Mouse (Mus musculus) limb, embryonic 12.5 days (tissue): ENCODE data around the gene Pdcd1lg2. TPM values are rescaled to one million over a fixed set of nuclear protein-coding genes. Genes with fewer than 3 reads are reported as not detected.

ENCODE experiments used
- ATAC-seq: fragments of 200-750 bp; cut with Nextera tagmentation; 2 replicates; pipeline ENCODE4 v1.8.0; 2017; ENCODE audit warnings: low read depth, moderate TSS enrichment; ENCODE audit not compliant: insufficient number of reproducible peaks, insufficient read depth, low FRiP score, low TSS enrichment
- H3K27ac ChIP-seq: fragments of 300-500 bp; sonication (generic); 2 replicates; pipeline ENCODE4 v1.5.1; 2016; ENCODE audit warnings: mild to moderate bottlenecking, moderate library complexity
- H3K27me3 ChIP-seq: fragments of 300-500 bp; sonication (generic); 2 replicates; pipeline ENCODE4 v1.6.1; 2016; ENCODE audit warnings: mild to moderate bottlenecking, moderate library complexity
- H3K36me3 ChIP-seq: fragments of 300-500 bp; sonication (generic); 2 replicates; pipeline ENCODE4 v1.6.1; 2016; ENCODE audit warnings: mild to moderate bottlenecking, moderate library complexity
- H3K4me1 ChIP-seq: fragments of 300-500 bp; sonication (generic); replicated peaks from 2 replicates; pipeline ENCODE4 v1.6.1; 2016
- H3K4me2 ChIP-seq: fragments of 300-500 bp; sonication (generic); 2 replicates; pipeline ENCODE4 v1.6.1; 2016; ENCODE audit warnings: mild to moderate bottlenecking, moderate library complexity
- H3K4me3 ChIP-seq: fragments of 300-500 bp; sonication (generic); replicated peaks from 2 replicates; pipeline ENCODE4 v1.5.1; 2016; ENCODE audit warnings: mild to moderate bottlenecking
- H3K9ac ChIP-seq: fragments of 300-500 bp; sonication (generic); replicated peaks from 2 replicates; pipeline ENCODE4 v1.6.1; 2016; ENCODE audit warnings: mild to moderate bottlenecking, moderate library complexity
- H3K9me3 ChIP-seq: fragments of 300-500 bp; sonication (generic); 2 replicates; pipeline ENCODE4 v1.6.1; 2016; ENCODE audit warnings: mild to moderate bottlenecking, moderate library complexity
- WGBS: fragments of 180-500 bp; shearing (Covaris S2); methylation state at CpG from one replicate; pipeline ENCODE4 v1.1.7; 2016; 5-methylcytosine and 5-hydroxymethylcytosine counted together
- polyA plus RNA-seq: library from polyadenylated mRNA; unstranded; fragments of >200 nt; fragmentation: Nextera tagmentation; extraction: Ambion mirVana; gene quantifications from 2 replicates; pipeline ENCODE4 v1.2.1, GENCODE M21; 2016

Pdcd1lg2 gene
- not detected in 2 replicates for polyA plus RNA-seq

- H3K9me3 ChIP-seq = no peaks in the 10 kb centered on the region
- H3K36me3 ChIP-seq = no peaks in the 10 kb centered on the region
- no peak within 1 kb of the TSS for H3K9ac ChIP-seq
- no peaks in the 10 kb centered on the region for H3K27me3 ChIP-seq
- H3K4me1 ChIP-seq = peaks cover 28% of the 10 kb centered on the region
- WGBS = 93% methylated on average over 4 of the region's 4 CpGs
- no peak for ATAC-seq
- H3K27ac ChIP-seq = no peak within 1 kb of the TSS
- no peak within 1 kb of the TSS for H3K4me2 ChIP-seq
- H3K4me3 ChIP-seq = no peak within 1 kb of the TSS
These were observed at the start of gene Pdcd1lg2 for GRCm38 (mm10) chr19:29410619-29411018. Gene Pdcd1lg2, plus strand, starts transcription at chr19:29410919.

- Histone ChIP-seq H3K4me1 (peaks cover 7% of the 10 kb centered on the region; the same call in 1 of the 2 replicates), H3K4me2 (peak overlapping the region; percentile 68), H3K27ac (no peak overlapping the region), H3K36me3 (no peaks in the 10 kb centered on the region), H3K9ac (peak overlapping the region; percentile 53), H3K9me3 (no peaks in the 10 kb centered on the region), H3K4me3 (peak overlapping the region; percentile 54), H3K27me3 (peaks cover 7% of the 10 kb centered on the region; the same call in 1 of the 2 replicates)
- WGBS = 3% methylated on average over 33 of the region's 33 CpGs
- ATAC-seq = peak; percentile 96
These were observed 49.1 kb upstream of the Pdcd1lg2 start for GRCm38 (mm10) chr19:29361468-29362130.

- Histone ChIP-seq H3K27ac (no peak overlapping the region), H3K4me2 (peak overlapping the region; percentile 68), H3K9ac (0 out of 2 replicates have a peak overlapping the region, but pooled peaks have one; percentile 9), H3K4me3 (peak overlapping the region; percentile 54), H3K4me1 (peaks cover 12% of the 10 kb centered on the region; the same call in 1 of the 2 replicates), H3K9me3 (no peaks in the 10 kb centered on the region), H3K36me3 (no peaks in the 10 kb centered on the region), H3K27me3 (peaks cover 8% of the 10 kb centered on the region; the same call in 1 of the 2 replicates)
- 41% methylated on average over 13 of the region's 13 CpGs for WGBS
- no peak for ATAC-seq
These were observed 48.4 kb upstream of the Pdcd1lg2 start for GRCm38 (mm10) chr19:29362173-29362930.

GRCm38 (mm10) chr19:29363557-29363956 is 47.2 kb upstream of the Pdcd1lg2 start:
- Histone ChIP-seq H3K4me3 (no peak overlapping the region), H3K9me3 (no peaks in the 10 kb centered on the region), H3K4me1 (peaks cover 15% of the 10 kb centered on the region; the same call in 1 of the 2 replicates), H3K4me2 (no peak overlapping the region), H3K27ac (no peak overlapping the region), H3K9ac (no peak overlapping the region), H3K36me3 (no peaks in the 10 kb centered on the region), H3K27me3 (peaks cover 11% of the 10 kb centered on the region; the same call in 1 of the 2 replicates)
- no peak for ATAC-seq
- WGBS = 88% methylated on average over 7 of the region's 7 CpGs

- no peak for ATAC-seq
- no peak overlapping the region for H3K4me3 ChIP-seq
- WGBS = 76% methylated on average over 5 of the region's 5 CpGs
These were observed 46.6 kb upstream of the Pdcd1lg2 start for GRCm38 (mm10) chr19:29364076-29364475.

GRCm38 (mm10) chr19:29365105-29365504 is 45.6 kb upstream of the Pdcd1lg2 start:
- Histone ChIP-seq H3K27me3 (peaks cover 11% of the 10 kb centered on the region; the same call in 1 of the 2 replicates), H3K4me1 (peaks cover 15% of the 10 kb centered on the region; the same call in 1 of the 2 replicates), H3K9ac (no peak overlapping the region), H3K36me3 (no peaks in the 10 kb centered on the region), H3K4me3 (no peak overlapping the region), H3K4me2 (no peak overlapping the region), H3K9me3 (no peaks in the 10 kb centered on the region), H3K27ac (no peak overlapping the region)
- ATAC-seq = no peak
- 25% methylated on average over 3 of the region's 3 CpGs for WGBS

More at GRCm38 (mm10) chr19:29364076-29364475, 46.6 kb upstream of the Pdcd1lg2 start:
- Histone ChIP-seq H3K27me3 (peaks cover 11% of the 10 kb centered on the region; the same call in 1 of the 2 replicates), H3K9ac (no peak overlapping the region), H3K4me2 (no peak overlapping the region), H3K36me3 (no peaks in the 10 kb centered on the region), H3K9me3 (no peaks in the 10 kb centered on the region), H3K27ac (no peak overlapping the region), H3K4me1 (peaks cover 15% of the 10 kb centered on the region; the same call in 1 of the 2 replicates)

- no peak for ATAC-seq
- 60% methylated on average over 20 of the region's 20 CpGs for WGBS
These were observed 44.3 kb upstream of the Pdcd1lg2 start for GRCm38 (mm10) chr19:29366226-29366968.

GRCm38 (mm10) chr19:29366969-29367622 is 43.6 kb upstream of the Pdcd1lg2 start, which contains the start of the genes Plgrkt and Cd274:
Gene Plgrkt, minus strand, starts transcription at chr19:29367390.
Gene Cd274, plus strand, starts transcription at chr19:29367455.
- peak within 1 kb of the TSS; percentile 87 for H3K4me2 ChIP-seq
- H3K27me3 ChIP-seq = peaks cover 11% of the 10 kb centered on the region; the same call in 1 of the 2 replicates
- no peak within 1 kb of the TSS for H3K27ac ChIP-seq
- H3K9me3 ChIP-seq = no peaks in the 10 kb centered on the region
- 3% methylated on average over 26 of the region's 26 CpGs for WGBS
- peaks cover 8% of the 10 kb centered on the region; the same call in 1 of the 2 replicates for H3K4me1 ChIP-seq
- no peak for ATAC-seq
- peak within 1 kb of the TSS; percentile 52 for H3K4me3 ChIP-seq
- no peaks in the 10 kb centered on the region for H3K36me3 ChIP-seq
- H3K9ac ChIP-seq = peak within 1 kb of the TSS; percentile 52

More at GRCm38 (mm10) chr19:29366226-29366968, 44.3 kb upstream of the Pdcd1lg2 start:
- Histone ChIP-seq H3K27ac (no peak overlapping the region), H3K27me3 (peaks cover 11% of the 10 kb centered on the region; the same call in 1 of the 2 replicates), H3K4me1 (peaks cover 9% of the 10 kb centered on the region; the same call in 1 of the 2 replicates), H3K9ac (no peak overlapping the region; the same call in 1 of the 2 replicates), H3K36me3 (no peaks in the 10 kb centered on the region), H3K4me2 (peak overlapping the region; percentile 87), H3K9me3 (no peaks in the 10 kb centered on the region), H3K4me3 (peak overlapping the region; percentile 52)

GRCm38 (mm10) chr19:29368041-29368440 is 42.7 kb upstream of the Pdcd1lg2 start:
- peaks cover 8% of the 10 kb centered on the region; the same call in 1 of the 2 replicates for H3K4me1 ChIP-seq
- no peak for ATAC-seq
- H3K27me3 ChIP-seq = peaks cover 11% of the 10 kb centered on the region; the same call in 1 of the 2 replicates
- H3K36me3 ChIP-seq = no peaks in the 10 kb centered on the region
- H3K9ac ChIP-seq = no peak overlapping the region
- no peak overlapping the region for H3K4me2 ChIP-seq
- H3K27ac ChIP-seq = no peak overlapping the region
- H3K9me3 ChIP-seq = no peaks in the 10 kb centered on the region
- 88% methylated on average over 2 of the region's 2 CpGs for WGBS
- H3K4me3 ChIP-seq = no peak overlapping the region

GRCm38 (mm10) chr19:29368671-29369309 is 41.9 kb upstream of the Pdcd1lg2 start:
- ATAC-seq = no peak
- Histone ChIP-seq H3K36me3 (no peaks in the 10 kb centered on the region), H3K4me2 (no peak overlapping the region), H3K4me1 (peaks cover 11% of the 10 kb centered on the region; the same call in 1 of the 2 replicates), H3K4me3 (no peak overlapping the region), H3K27ac (no peak overlapping the region), H3K27me3 (peaks cover 11% of the 10 kb centered on the region; the same call in 1 of the 2 replicates), H3K9me3 (no peaks in the 10 kb centered on the region), H3K9ac (no peak overlapping the region)
- WGBS = 82% methylated on average over 3 of the region's 3 CpGs
